In the genomic region with DNA sequence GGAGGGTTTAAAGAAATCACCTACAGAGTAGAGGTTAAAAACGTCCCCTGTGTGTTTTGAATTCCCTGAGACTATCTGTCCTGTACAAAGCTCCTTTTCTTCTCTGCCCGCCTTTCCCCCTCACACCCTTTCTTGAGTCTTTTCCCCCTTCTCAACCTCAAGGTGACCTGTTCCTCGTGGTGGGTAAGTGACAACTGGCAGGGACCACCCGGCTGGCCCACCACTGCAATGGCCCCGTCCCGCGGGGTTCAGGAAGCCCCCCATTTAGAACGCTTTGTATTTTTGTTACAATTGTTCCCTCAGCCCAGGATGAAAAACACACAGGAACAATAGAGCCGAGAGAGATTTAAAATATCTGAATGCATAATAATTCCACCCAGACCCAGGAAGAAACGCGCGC, we compare ENCODE assay signal across 14 mouse cellular contexts.
DNase-seq lines count a peak whose midpoint lies in the region; ATAC-seq and TF ChIP-seq lines count a peak whose summit lies in the region.
"Had no signal": no experiment of that assay in that cellular context is flagged by ENCODE, and none has a peak within 500 bp of the region (broad histone marks: within the 10 kb centered on the region; RNA-seq: fewer than 3 reads in every experiment).

No protein-coding gene starts in this region.

- H3K4me1 ChIP-seq in forebrain, embryonic 12.5 days, result peaks cover 27% of the 10 kb centered on the region
- H3K4me1 ChIP-seq in hindbrain, embryonic 15.5 days (replicated peaks), result peaks cover 11% of the 10 kb centered on the region; the same call in 1 of the 2 replicates
- peaks cover 9% of the 10 kb centered on the region; the same call in 1 of the 2 replicates for H3K4me1 ChIP-seq in neural tube, embryonic 12.5 days
- no peaks in the 10 kb centered on the region for H3K4me1 ChIP-seq in liver, postnatal 0 days (ENCODE audit: insufficient read depth)
- H3K4me1 ChIP-seq: embryonic facial prominence, embryonic 12.5 days; heart, embryonic 15.5 days; megakaryocyte, embryonic 14.5 days had no signal

- H3K9ac ChIP-seq in forebrain, embryonic 12.5 days, result no peak overlapping the region
- no peak overlapping the region for H3K9ac ChIP-seq in hindbrain, embryonic 15.5 days
- no peak overlapping the region for H3K9ac ChIP-seq in neural tube, embryonic 12.5 days
- H3K9ac ChIP-seq in liver, postnatal 0 days (replicated peaks), result no peak overlapping the region
- H3K9ac ChIP-seq: embryonic facial prominence, embryonic 12.5 days; heart, embryonic 15.5 days had no signal

- WGBS in forebrain, embryonic 12.5 days, result 26% methylated on average over 12 of the region's 12 CpGs
- 19% methylated on average over 12 of the region's 12 CpGs for WGBS in hindbrain, embryonic 15.5 days
- 27% methylated on average over 12 of the region's 12 CpGs for WGBS in neural tube, embryonic 12.5 days
- WGBS in liver, postnatal 0 days (ENCODE audit: insufficient replicate concordance), result 74% methylated on average over 12 of the region's 12 CpGs

- peak overlapping the region; percentile 76 for H3K27ac ChIP-seq in forebrain, embryonic 12.5 days
- 0 out of 2 replicates have a peak overlapping the region, but pooled peaks have one; percentile 58 for H3K27ac ChIP-seq in hindbrain, embryonic 15.5 days (replicated peaks)
- H3K27ac ChIP-seq in neural tube, embryonic 12.5 days, result no peak overlapping the region
- no peak overlapping the region for H3K27ac ChIP-seq in liver, postnatal 0 days (ENCODE audit: low read depth)
- H3K27ac ChIP-seq: embryonic facial prominence, embryonic 12.5 days; heart, embryonic 15.5 days had no signal

- no peaks in the 10 kb centered on the region for H3K9me3 ChIP-seq in forebrain, embryonic 12.5 days
- no peaks in the 10 kb centered on the region for H3K9me3 ChIP-seq in hindbrain, embryonic 15.5 days
- H3K9me3 ChIP-seq in neural tube, embryonic 12.5 days, result no peaks in the 10 kb centered on the region
- no peaks in the 10 kb centered on the region for H3K9me3 ChIP-seq in liver, postnatal 0 days (ENCODE audit: low read length)
- H3K9me3 ChIP-seq: embryonic facial prominence, embryonic 12.5 days; heart, embryonic 15.5 days had no signal

- no peak for TF ChIP-seq EP300 in liver, postnatal 0 days (IDR thresholded peaks at IDR 0.05; ENCODE audit: low read depth)

- ATAC-seq in forebrain, embryonic 12.5 days (ENCODE audit: low FRiP score), result peak; percentile 67
- no peak for ATAC-seq in hindbrain, embryonic 15.5 days (ENCODE audit: low FRiP score, low read depth)
- ATAC-seq in neural tube, embryonic 12.5 days (ENCODE audit: low FRiP score, low read depth), result no peak
- ATAC-seq in liver, postnatal 0 days, result no peak

- no peak for TF ChIP-seq POLR2A in brain, embryonic 14.5 days (IDR thresholded peaks at IDR 0.05; ENCODE audit: borderline replicate concordance, extremely low read depth, insufficient read depth, insufficient read length, poor library complexity, severe bottlenecking)

- DNase-seq in brain, embryonic 14.5 days (ENCODE audit: low read depth), result peak; percentile 44
- DNase-seq in liver, postnatal 0 days, result no peak
- DNase-seq in frontal cortex, postnatal 25 days (ENCODE audit: low spot score in 2 of 2), result no peak
- DNase-seq in cerebellum, postnatal 25 days, result no peak
- DNase-seq in thymus, postnatal 10 days (ENCODE audit: low spot score in 2 of 2), result no peak
- DNase-seq: B cell, adult 2 months; cerebellum, adult 11-12 months; kidney, postnatal 10 days had no signal

- H3K27me3 ChIP-seq in forebrain, embryonic 12.5 days, result no peaks in the 10 kb centered on the region
- no peaks in the 10 kb centered on the region for H3K27me3 ChIP-seq in hindbrain, embryonic 15.5 days
- H3K27me3 ChIP-seq in neural tube, embryonic 12.5 days (replicated peaks), result no peaks in the 10 kb centered on the region
- H3K27me3 ChIP-seq in liver, postnatal 0 days (ENCODE audit: insufficient read depth, low read length), result no peaks in the 10 kb centered on the region
- H3K27me3 ChIP-seq: embryonic facial prominence, embryonic 12.5 days; heart, embryonic 15.5 days; megakaryocyte, embryonic 14.5 days had no signal

- H3K36me3 ChIP-seq in forebrain, embryonic 12.5 days (replicated peaks), result no peaks in the 10 kb centered on the region
- H3K36me3 ChIP-seq in hindbrain, embryonic 15.5 days, result no peaks in the 10 kb centered on the region
- no peaks in the 10 kb centered on the region for H3K36me3 ChIP-seq in neural tube, embryonic 12.5 days
- H3K36me3 ChIP-seq in liver, postnatal 0 days (replicated peaks; ENCODE audit: insufficient read depth, low read length), result no peaks in the 10 kb centered on the region
- H3K36me3 ChIP-seq: embryonic facial prominence, embryonic 12.5 days; heart, embryonic 15.5 days had no signal

- no peak for TF ChIP-seq CTCF in brain, embryonic 14.5 days (IDR thresholded peaks at IDR 0.05; ENCODE audit: borderline replicate concordance, extremely low read depth, insufficient read depth, insufficient read length)
- TF ChIP-seq CTCF in liver, postnatal 0 days (IDR thresholded peaks at IDR 0.05; ENCODE audit: low read depth), result no peak

- H3K4me3 ChIP-seq in forebrain, embryonic 12.5 days (replicated peaks), result no peak overlapping the region
- H3K4me3 ChIP-seq in hindbrain, embryonic 15.5 days, result peak overlapping the region; percentile 16
- no peak overlapping the region for H3K4me3 ChIP-seq in neural tube, embryonic 12.5 days
- H3K4me3 ChIP-seq in liver, postnatal 0 days (ENCODE audit: low read depth, low read length), result no peak overlapping the region
- H3K4me3 ChIP-seq: embryonic facial prominence, embryonic 12.5 days; heart, embryonic 15.5 days; megakaryocyte, embryonic 14.5 days had no signal

- peak overlapping the region; percentile 39 for H3K4me2 ChIP-seq in forebrain, embryonic 12.5 days
- peak overlapping the region; percentile 48 for H3K4me2 ChIP-seq in hindbrain, embryonic 15.5 days
- H3K4me2 ChIP-seq in neural tube, embryonic 12.5 days (replicated peaks), result peak overlapping the region; percentile 42
- H3K4me2 ChIP-seq in liver, postnatal 0 days (ENCODE audit: low read depth, low read length), result no peak overlapping the region
- H3K4me2 ChIP-seq: embryonic facial prominence, embryonic 12.5 days; heart, embryonic 15.5 days had no signal

Comparison
In these comparisons a context has a peak if more than half of its experiments do, and no peak if none do; other contexts are left out.
1. H3K27ac ChIP-seq: peak in forebrain, embryonic 12.5 days (single experiment) and hindbrain, embryonic 15.5 days (single experiment); none in neural tube, embryonic 12.5 days (single experiment) and liver, postnatal 0 days (single experiment).